Comparison of ENCODE assay signal across 15 mouse cellular contexts in genomic region chr4:115642967-115643754, GRCm38 (mm10). TPM values are rescaled to one million over a fixed set of nuclear protein-coding genes. Genes with fewer than 3 reads are reported as not detected.
DNase-seq lines count a peak whose midpoint lies in the region; ATAC-seq and TF ChIP-seq lines count a peak whose summit lies in the region.
"Had no signal": no experiment of that assay in that cellular context is flagged by ENCODE, and none has a peak within 500 bp of the region (broad histone marks: within the 10 kb centered on the region; RNA-seq: fewer than 3 reads in every experiment).

No protein-coding gene starts in this region.

- H3K4me3 ChIP-seq in liver, adult 2 months (ENCODE audit: insufficient read depth, low read depth, low read length) = no peak overlapping the region
- H3K4me3 ChIP-seq in intestine, embryonic 16.5 days (ENCODE audit: low read length) = no peak overlapping the region
- H3K4me3 ChIP-seq in stomach, embryonic 16.5 days (replicated peaks; ENCODE audit: low read length) = no peak overlapping the region
- H3K4me3 ChIP-seq: liver, embryonic 13.5 days had no signal

- peak; percentile 79 for DNase-seq in liver, adult 2 months (ENCODE audit: extremely low read depth, low read depth, low spot score)
- DNase-seq in liver = no peak
- peak; percentile 11 to 27 for DNase-seq in kidney, postnatal 4 days
- no peak for DNase-seq in embryo, embryonic 10.5 days (ENCODE audit: low spot score)
- DNase-seq in right cerebral cortex, postnatal 36 days (ENCODE audit: low spot score in 2 of 2) = no peak
- DNase-seq in right cerebral cortex, adult 18-20 months = no peak
- DNase-seq: cerebellum, postnatal 36 days; liver, embryonic 13.5 days; retina, postnatal 1 day; thymus, adult 18-20 months had no signal

- H3K36me3 ChIP-seq in liver, adult 2 months (ENCODE audit: control insufficient read depth, insufficient read depth, low read length) = no peaks in the 10 kb centered on the region
- H3K36me3 ChIP-seq in intestine, embryonic 16.5 days (ENCODE audit: control insufficient read depth, insufficient read depth, low read length) = no peaks in the 10 kb centered on the region
- no peaks in the 10 kb centered on the region for H3K36me3 ChIP-seq in stomach, embryonic 16.5 days (ENCODE audit: control insufficient read depth, insufficient read depth, low read length)
- H3K36me3 ChIP-seq: liver, embryonic 13.5 days had no signal

- H3K9me3 ChIP-seq in intestine, embryonic 16.5 days (ENCODE audit: control insufficient read depth, low read length) = no peaks in the 10 kb centered on the region
- H3K9me3 ChIP-seq in stomach, embryonic 16.5 days (replicated peaks; ENCODE audit: control insufficient read depth, low read length) = no peaks in the 10 kb centered on the region
- H3K9me3 ChIP-seq: liver, embryonic 13.5 days had no signal

- no peaks in the 10 kb centered on the region for H3K79me2 ChIP-seq in liver, adult 2 months (ENCODE audit: control insufficient read depth, insufficient read depth, low read length)

- no peak overlapping the region for H3K9ac ChIP-seq in liver, adult 2 months (ENCODE audit: low read depth, low read length)
- no peak overlapping the region for H3K9ac ChIP-seq in intestine, embryonic 16.5 days (ENCODE audit: low read depth, low read length)
- no peak overlapping the region for H3K9ac ChIP-seq in stomach, embryonic 16.5 days (ENCODE audit: low read length)
- H3K9ac ChIP-seq: liver, embryonic 13.5 days had no signal

- peak overlapping the region; percentile 48 for H3K27ac ChIP-seq in liver, adult 2 months (replicated peaks; ENCODE audit: insufficient read depth, low read depth, low read length)
- H3K27ac ChIP-seq in intestine, embryonic 16.5 days (ENCODE audit: low read length) = no peak overlapping the region
- H3K27ac ChIP-seq in stomach, embryonic 16.5 days (ENCODE audit: low read length) = no peak overlapping the region
- H3K27ac ChIP-seq: liver, embryonic 13.5 days had no signal

- no peak for TF ChIP-seq CTCF in liver, adult 2 months (IDR thresholded peaks at IDR 0.05; ENCODE audit: low read depth, low read length)

- no peak for TF ChIP-seq POLR2A in liver, adult 2 months (IDR thresholded peaks at IDR 0.05; ENCODE audit: extremely low read depth, insufficient read depth, low read length)

- H3K4me1 ChIP-seq in liver, adult 2 months (ENCODE audit: control insufficient read depth, insufficient read depth, low read length) = peaks cover 5% of the 10 kb centered on the region
- no peaks in the 10 kb centered on the region for H3K4me1 ChIP-seq in intestine, embryonic 16.5 days (ENCODE audit: control insufficient read depth, insufficient read depth, low read length)
- no peaks in the 10 kb centered on the region for H3K4me1 ChIP-seq in stomach, embryonic 16.5 days (ENCODE audit: control insufficient read depth, insufficient read depth, low read length)
- H3K4me1 ChIP-seq: liver, embryonic 13.5 days had no signal

- 31% methylated on average over 5 of the region's 5 CpGs for WGBS in liver, adult 2 months
- 46% methylated on average over 5 of the region's 5 CpGs for WGBS in intestine, embryonic 16.5 days
- 41% methylated on average over 5 of the region's 5 CpGs for WGBS in stomach, embryonic 16.5 days

- no peaks in the 10 kb centered on the region for H3K27me3 ChIP-seq in liver, adult 2 months (ENCODE audit: control insufficient read depth, insufficient read depth, low read length)
- H3K27me3 ChIP-seq in intestine, embryonic 16.5 days (replicated peaks; ENCODE audit: control insufficient read depth, insufficient read depth, low read length) = no peaks in the 10 kb centered on the region
- no peaks in the 10 kb centered on the region for H3K27me3 ChIP-seq in stomach, embryonic 16.5 days (ENCODE audit: control insufficient read depth, insufficient read depth, low read length)
- H3K27me3 ChIP-seq: liver, embryonic 13.5 days had no signal

- no peak overlapping the region for H3K4me2 ChIP-seq in intestine, embryonic 16.5 days (ENCODE audit: low read depth, low read length)
- no peak overlapping the region for H3K4me2 ChIP-seq in stomach, embryonic 16.5 days (ENCODE audit: low read depth, low read length)
- H3K4me2 ChIP-seq: liver, embryonic 13.5 days had no signal

- peak; percentile 56 for ATAC-seq in intestine, embryonic 16.5 days
- ATAC-seq in stomach, embryonic 16.5 days (ENCODE audit: insufficient read depth, low FRiP score) = peak; percentile 51; the same call in 1 of the 2 replicates
- ATAC-seq: CD4-positive, CD25-positive, alpha-beta regulatory T cell, adult 4 months had no signal

RNA-seq across cellular contexts. Expression of gene Cyp4b1, which starts 4.4 kb away (rescaled TPM):
- total RNA-seq in liver, adult 2 months (2014; rRNA removed) = 34.9 and 38.7 TPM in 2 replicates
- 17.5 and 24.3 TPM in 2 replicates for polyA plus RNA-seq in liver, adult 2 months (2012; rRNA removed)
- 2.1 and 2.4 TPM in 2 replicates for polyA plus RNA-seq in intestine, embryonic 16.5 days (2015; fragmentation: Nextera tagmentation; extraction: Ambion mirVana)
- polyA plus RNA-seq in stomach, embryonic 16.5 days (2015; fragmentation: Nextera tagmentation; extraction: Ambion mirVana) = 2.1 and 2.5 TPM in 2 replicates
- polyA plus RNA-seq: CD4-positive, CD25-positive, alpha-beta regulatory T cell, adult 4 months; forebrain, embryonic 11.5 days had no signal

RNA-seq across cellular contexts. Expression of gene Cyp4a32, which starts 42.4 kb away (rescaled TPM):
- 19.5 and 23.2 TPM in 2 replicates for total RNA-seq in liver, adult 2 months (2014; rRNA removed)
- polyA plus RNA-seq in liver, adult 2 months (2012; rRNA removed) = 8.4 and 12.2 TPM in 2 replicates
- not detected in 2 replicates for polyA plus RNA-seq in intestine, embryonic 16.5 days (2015; fragmentation: Nextera tagmentation; extraction: Ambion mirVana)
- not detected in 2 replicates for polyA plus RNA-seq in stomach, embryonic 16.5 days (2015; fragmentation: Nextera tagmentation; extraction: Ambion mirVana)
- polyA plus RNA-seq: CD4-positive, CD25-positive, alpha-beta regulatory T cell, adult 4 months; forebrain, embryonic 11.5 days; gonadal fat pad, adult 2 months; liver, embryonic 13.5 days had no signal

Comparison
In these comparisons a context has a peak if more than half of its experiments do, and no peak if none do; other contexts are left out.
1. DNase-seq: peak in liver, adult 2 months (single experiment) and kidney, postnatal 4 days (2 of 2); none in liver (single experiment), embryo, embryonic 10.5 days (single experiment), right cerebral cortex, postnatal 36 days (0 of 2) and right cerebral cortex, adult 18-20 months (single experiment).